Mouse (Mus musculus) small intestine, adult 2 months (tissue): ENCODE data around the gene Nr5a2. TPM values are rescaled to one million over a fixed set of nuclear protein-coding genes. Genes with fewer than 3 reads are reported as not detected.

ENCODE experiments used
- H3K27ac ChIP-seq: fragments of 200-500 bp; 2 replicates; pipeline ENCODE4 v1.5.1; 2012; ENCODE audit warnings: low read depth, low read length, control low read depth, inconsistent platforms; ENCODE audit not compliant: insufficient read depth
- H3K27me3 ChIP-seq: fragments of 200-500 bp; 2 replicates; pipeline ENCODE4 v1.6.1; 2012; ENCODE audit warnings: mild to moderate bottlenecking, moderate library complexity, low read length, inconsistent platforms; ENCODE audit not compliant: control insufficient read depth, insufficient read depth
- H3K36me3 ChIP-seq: fragments of 200-500 bp; 2 replicates; pipeline ENCODE4 v1.6.1; 2012; ENCODE audit warnings: mild to moderate bottlenecking, low read length, control low read depth, inconsistent platforms; ENCODE audit not compliant: control insufficient read depth, insufficient read depth
- H3K4me1 ChIP-seq: fragments of 200-500 bp; 2 replicates; pipeline ENCODE4 v1.6.1; 2012; ENCODE audit warnings: low read length, inconsistent platforms, mixed read lengths; ENCODE audit not compliant: control insufficient read depth, insufficient read depth, insufficient read length
- H3K4me3 ChIP-seq: fragments of 200-500 bp; 2 replicates; pipeline ENCODE4 v1.5.1; 2012; ENCODE audit warnings: low read depth, mild to moderate bottlenecking, control low read depth, inconsistent platforms, low read length, moderate library complexity
- CTCF ChIP-seq: fragments of 200-500 bp; IDR thresholded peaks from 2 replicates; pipeline ENCODE4 v1.5.1; 2012; ENCODE audit warnings: low read depth, mild to moderate bottlenecking, control low read depth, inconsistent platforms, low read length, moderate library complexity, mixed read lengths; ENCODE audit not compliant: insufficient replicate concordance, insufficient read length; ENCODE audit errors: extremely low read depth
- POLR2A ChIP-seq: fragments of 200-500 bp; IDR thresholded peaks from 2 replicates; pipeline ENCODE4 v1.6.1; 2012; ENCODE audit warnings: low read depth, mild to moderate bottlenecking, control low read depth, inconsistent platforms, low read length, moderate library complexity
- WGBS: fragments of 180-500 bp; shearing (Covaris S2); methylation state at CpG from one replicate; pipeline ENCODE4 v1.1.7; 2018; 5-methylcytosine and 5-hydroxymethylcytosine counted together
- polyA plus RNA-seq: library from polyadenylated mRNA; depleted of rRNA; stranded (reverse); fragments of >200 nt; gene quantifications from 2 replicates; pipeline ENCODE4 v1.2.3, GENCODE M21; 2012

Nr5a2 gene
- polyA plus RNA-seq, 1 experiment = 9.4 TPM

DNA sequence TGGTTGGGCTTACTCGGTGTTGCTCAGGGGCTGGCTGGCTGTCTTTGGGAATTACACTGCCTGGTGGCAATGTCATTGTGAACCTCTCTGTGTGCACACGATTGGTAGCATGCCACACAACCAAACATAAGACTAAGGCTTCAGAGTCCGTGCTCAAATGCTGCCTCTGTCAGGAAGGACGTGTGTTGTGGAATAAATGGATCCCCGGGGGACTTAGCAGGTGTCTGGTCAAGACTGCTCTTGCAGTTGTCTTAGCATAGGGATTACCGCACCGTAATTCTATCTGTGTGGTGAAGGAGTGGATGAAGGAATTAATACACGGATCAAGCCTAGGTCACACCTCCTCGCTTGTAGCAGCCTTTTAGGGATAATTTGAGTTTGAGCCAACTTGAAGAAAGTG lies 32.8 kb downstream of the Nr5a2 start:
- H3K4me3 ChIP-seq = no peak overlapping the region
- H3K36me3 ChIP-seq = peaks cover 3% of the 10 kb centered on the region; the same call in 1 of the 2 replicates
- TF ChIP-seq POLR2A = no peak
- TF ChIP-seq CTCF = no peak
- H3K4me1 ChIP-seq = peaks cover 19% of the 10 kb centered on the region
- 74% methylated on average over 9 of the region's 9 CpGs for WGBS
- H3K27me3 ChIP-seq = no peaks in the 10 kb centered on the region
- H3K27ac ChIP-seq = no peak overlapping the region

DNA sequence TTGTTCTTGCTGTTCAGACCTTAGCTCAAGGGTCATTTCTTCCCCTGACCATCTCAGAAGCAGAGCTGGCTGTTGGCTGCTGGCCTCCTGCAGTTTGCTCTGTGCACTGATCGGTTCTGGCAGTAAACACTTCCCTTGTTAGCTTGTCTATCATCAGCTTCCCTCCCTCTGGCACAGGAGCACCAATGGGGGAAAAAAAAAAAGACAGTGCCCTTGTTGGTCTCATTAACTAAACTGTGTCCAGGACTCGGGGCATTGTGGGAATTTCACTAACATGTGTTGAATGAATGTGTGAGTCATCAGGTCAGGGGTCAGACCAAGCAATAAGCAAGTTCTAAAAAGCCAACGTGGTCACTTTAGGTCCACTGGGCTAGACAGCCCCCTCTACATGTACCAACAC lies 34.2 kb downstream of the Nr5a2 start:
- no peaks in the 10 kb centered on the region for H3K27me3 ChIP-seq
- TF ChIP-seq CTCF (no peak), POLR2A (no peak)
- 11% methylated on average over 3 of the region's 3 CpGs for WGBS
- peaks cover 14% of the 10 kb centered on the region for H3K4me1 ChIP-seq
- no peak overlapping the region for H3K4me3 ChIP-seq
- peaks cover 3% of the 10 kb centered on the region; the same call in 1 of the 2 replicates for H3K36me3 ChIP-seq
- no peak overlapping the region for H3K27ac ChIP-seq

DNA sequence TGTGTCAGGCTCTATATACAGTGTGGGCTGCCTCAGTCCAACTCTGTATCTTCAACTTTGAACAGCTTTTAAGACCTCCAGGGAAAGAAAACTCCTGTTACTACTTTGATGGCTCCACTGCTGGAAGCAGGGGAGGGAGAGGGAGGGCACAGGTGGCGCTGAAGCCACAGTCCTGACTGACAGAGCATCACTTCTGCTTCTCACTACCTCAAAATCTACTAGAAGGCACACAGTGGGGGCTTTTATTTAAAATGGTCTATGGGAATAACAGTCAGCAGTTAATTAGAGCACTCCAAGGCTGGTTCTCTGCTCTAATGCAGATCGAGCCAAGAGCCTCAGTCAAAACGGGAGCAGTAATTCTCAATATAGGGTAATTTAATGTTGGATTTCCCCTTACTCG lies 40.2 kb downstream of the Nr5a2 start:
- whole genome bisulfite sequencing = 86% methylated on average over 4 of the region's 4 CpGs
- 0 out of 2 replicates have a peak, but pooled peaks cover 1% of the 10 kb centered on the region for H3K4me1 ChIP-seq
- H3K4me3 ChIP-seq = no peak overlapping the region
- H3K27ac ChIP-seq = no peak overlapping the region
- H3K27me3 ChIP-seq = no peaks in the 10 kb centered on the region
- H3K36me3 ChIP-seq = no peaks in the 10 kb centered on the region; the same call in 1 of the 2 replicates
- TF ChIP-seq CTCF (no peak), POLR2A (no peak)

DNA sequence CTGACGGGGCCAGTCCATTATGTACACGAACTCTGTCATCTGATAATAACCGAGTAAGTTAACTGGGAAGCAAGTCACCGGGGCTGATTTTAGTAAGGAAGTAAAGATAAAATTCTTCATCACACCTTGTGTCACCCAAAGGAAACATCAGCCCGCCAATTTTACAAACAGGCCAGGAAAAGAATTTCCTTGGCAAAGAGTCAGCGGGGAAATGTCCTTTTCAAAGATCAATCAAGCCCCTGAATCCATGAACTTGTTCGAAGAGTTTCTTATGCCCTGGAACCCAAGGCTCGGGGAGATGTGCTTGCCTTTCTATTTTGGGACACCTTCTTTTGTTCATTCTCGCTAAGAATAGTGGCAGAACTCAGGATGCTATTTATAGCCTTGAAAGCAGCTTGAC lies 41.5 kb downstream of the Nr5a2 start:
- Histone ChIP-seq H3K27ac (no peak overlapping the region), H3K4me3 (no peak overlapping the region), H3K4me1 (0 out of 2 replicates have a peak, but pooled peaks cover 1% of the 10 kb centered on the region), H3K27me3 (no peaks in the 10 kb centered on the region), H3K36me3 (no peaks in the 10 kb centered on the region; the same call in 1 of the 2 replicates)
- TF ChIP-seq POLR2A = no peak
- 28% methylated on average over 9 of the region's 9 CpGs for WGBS

DNA sequence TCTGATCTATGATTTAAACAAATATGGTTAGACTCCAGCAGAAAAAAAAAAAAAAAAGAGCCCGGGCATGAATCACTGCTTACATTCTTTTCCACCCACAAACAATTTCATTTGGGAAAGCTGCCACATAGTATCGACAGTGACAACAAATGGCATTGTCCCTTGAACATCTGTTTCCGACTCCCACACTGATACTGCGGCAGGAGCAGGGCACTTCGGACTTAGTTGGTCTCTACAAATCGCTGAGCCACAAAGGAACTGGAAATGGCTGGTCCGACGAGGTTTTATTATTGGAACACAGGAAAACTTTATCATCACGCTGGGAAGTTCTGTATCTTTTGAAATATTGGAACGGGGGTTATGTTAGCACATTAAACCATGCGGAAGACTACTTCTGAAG lies 44.8 kb downstream of the Nr5a2 start:
- H3K36me3 ChIP-seq = no peaks in the 10 kb centered on the region
- no peak overlapping the region for H3K27ac ChIP-seq
- H3K4me3 ChIP-seq = no peak overlapping the region
- 5% methylated on average over 11 of the region's 11 CpGs for WGBS
- TF ChIP-seq CTCF (no peak), POLR2A (no peak)
- no peaks in the 10 kb centered on the region for H3K27me3 ChIP-seq
- peaks cover 4% of the 10 kb centered on the region; the same call in 1 of the 2 replicates for H3K4me1 ChIP-seq

DNA sequence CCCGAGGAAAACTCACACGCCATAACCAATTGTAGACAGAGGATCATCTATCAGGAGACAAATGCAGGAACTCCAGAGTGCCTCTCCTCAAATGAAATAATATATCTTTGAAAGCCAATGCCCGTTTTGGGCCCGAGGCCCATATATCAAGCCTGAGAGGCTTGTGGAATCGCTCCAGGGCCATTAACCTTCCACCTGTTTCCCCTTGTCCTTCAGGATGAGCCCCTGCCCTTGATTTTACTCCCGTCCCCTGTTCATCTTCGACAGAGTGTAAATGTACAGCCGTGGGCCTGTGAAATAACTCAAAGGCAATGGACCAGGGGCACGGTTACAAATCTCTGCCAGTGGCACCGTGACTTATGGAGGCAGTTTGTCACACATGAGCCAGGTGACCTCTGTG lies 48.3 kb downstream of the Nr5a2 start:
- 42% methylated on average over 10 of the region's 10 CpGs for WGBS
- H3K4me3 ChIP-seq = no peak overlapping the region
- H3K4me1 ChIP-seq = peaks cover 9% of the 10 kb centered on the region; the same call in 1 of the 2 replicates
- no peak for TF ChIP-seq POLR2A
- no peaks in the 10 kb centered on the region for H3K27me3 ChIP-seq
- H3K27ac ChIP-seq = 0 out of 2 replicates have a peak overlapping the region, but pooled peaks have one; percentile 41
- H3K36me3 ChIP-seq = peaks cover 2% of the 10 kb centered on the region; the same call in 1 of the 2 replicates

DNA sequence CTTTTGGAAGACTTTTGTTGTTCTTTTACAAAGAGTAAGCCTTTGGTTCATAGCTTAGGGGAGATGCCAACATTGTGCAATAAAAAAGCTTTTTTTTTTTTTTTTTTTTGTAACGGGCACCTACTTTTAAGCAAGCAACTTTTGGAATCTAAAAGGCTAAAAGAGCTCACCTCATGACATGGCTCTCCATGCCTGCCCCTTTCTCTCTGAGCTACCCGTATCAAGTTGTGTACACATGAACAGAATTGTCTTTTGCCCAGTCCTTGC lies 48.7 kb downstream of the Nr5a2 start:
- Histone ChIP-seq H3K36me3 (peaks cover 5% of the 10 kb centered on the region), H3K4me1 (peaks cover 9% of the 10 kb centered on the region; the same call in 1 of the 2 replicates), H3K4me3 (no peak overlapping the region), H3K27ac (0 out of 2 replicates have a peak overlapping the region, but pooled peaks have one; percentile 41), H3K27me3 (no peaks in the 10 kb centered on the region)
- 27% methylated on average over 2 of the region's 2 CpGs for WGBS
- no peak for TF ChIP-seq CTCF
- no peak for TF ChIP-seq POLR2A
